Mouse (Mus musculus) stomach, embryonic 14.5 days (tissue): ENCODE data around the gene Gm595. TPM values are rescaled to one million over a fixed set of nuclear protein-coding genes. Genes with fewer than 3 reads are reported as not detected.

Experiments used
- polyA plus RNA-seq: library from polyadenylated mRNA; unstranded; fragments of >200 nt; fragmentation: Nextera tagmentation; extraction: Ambion mirVana; gene quantifications from 2 replicates; pipeline ENCODE4 v1.2.1, GENCODE M21; 2014

The Gm595 gene
- polyA plus RNA-seq, 1 experiment from 2014 or later: not detected

Other genes starting within 250 kb of the Gm595 start
- gene Gpr119, start 203.2 kb downstream of the Gm595 start, polyA plus RNA-seq: not detected in 2 replicates
- 21.3 and 22.2 TPM in 2 replicates for gene Rbmx2, start 182.7 kb downstream of the Gm595 start, polyA plus RNA-seq